Mouse (Mus musculus): ENCODE results near the gene Ncf1. TPM values are rescaled to one million over a fixed set of nuclear protein-coding genes. Genes with fewer than 3 reads are reported as not detected.

Ncf1 gene
- polyA plus RNA-seq, 1 experiment, result 2.7 TPM

DNA sequence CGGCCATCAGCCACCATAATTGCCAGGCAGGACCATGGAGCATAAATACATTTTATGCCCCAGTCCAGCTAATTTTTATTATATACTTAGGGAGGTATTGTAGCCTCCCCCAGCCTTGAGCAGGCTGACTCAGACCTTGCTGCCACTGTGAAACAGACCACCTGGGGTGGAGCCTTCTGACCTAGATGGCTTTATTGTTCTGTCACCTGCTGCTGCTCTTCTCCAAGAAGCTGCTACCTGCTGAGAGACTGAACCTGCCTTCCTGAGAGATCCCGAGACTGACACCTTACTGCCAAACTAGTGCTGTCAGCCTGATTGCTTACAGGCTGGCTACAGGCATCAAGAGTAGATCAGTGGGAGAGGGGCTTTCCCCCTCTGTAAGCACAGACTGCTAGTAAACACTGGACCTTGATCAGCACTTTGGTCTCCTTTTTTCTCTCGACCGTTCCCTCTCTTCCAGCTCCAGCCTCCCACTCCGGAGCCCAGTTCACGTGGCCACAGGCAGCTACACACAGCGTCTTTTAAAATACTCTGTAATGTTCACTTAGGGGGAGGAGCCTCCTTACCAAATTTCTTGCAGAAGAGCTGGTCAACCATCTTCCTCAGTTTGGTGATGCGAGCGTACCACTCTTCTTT is 30.7 kb upstream of the Ncf1 start:
- no peak for DNase-seq (ENCODE audit: low read depth)
- TF ChIP-seq CTCF (IDR thresholded peaks at IDR 0.05; ENCODE audit: borderline replicate concordance, extremely low read depth, insufficient read depth, insufficient read length) (no peak), POLR2A (IDR thresholded peaks at IDR 0.05; ENCODE audit: borderline replicate concordance, extremely low read depth, insufficient read depth, insufficient read length, poor library complexity, severe bottlenecking) (no peak)

DNA sequence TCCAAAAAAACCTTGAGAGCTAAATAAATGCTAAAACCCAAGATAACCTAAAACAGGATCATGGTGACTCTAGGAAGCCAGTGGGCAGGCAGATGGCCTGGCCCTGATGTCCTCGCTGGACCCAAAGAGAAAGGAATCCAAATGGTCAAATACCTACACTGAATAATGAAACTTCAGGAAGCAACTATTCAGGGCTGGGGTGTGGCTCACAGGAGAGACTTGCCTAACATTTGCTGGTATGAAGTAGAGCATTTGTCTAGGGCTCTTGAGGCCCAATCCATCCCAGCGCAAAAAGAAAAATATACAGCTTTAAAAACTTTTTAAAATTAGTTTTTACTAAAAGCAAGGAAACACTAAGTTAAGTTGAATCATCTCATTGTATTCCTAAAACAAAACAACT is 29.5 kb upstream of the Ncf1 start:
- DNase-seq (ENCODE audit: low read depth), result no peak
- TF ChIP-seq CTCF (IDR thresholded peaks at IDR 0.05; ENCODE audit: borderline replicate concordance, extremely low read depth, insufficient read depth, insufficient read length), result no peak
- TF ChIP-seq POLR2A (IDR thresholded peaks at IDR 0.05; ENCODE audit: borderline replicate concordance, extremely low read depth, insufficient read depth, insufficient read length, poor library complexity, severe bottlenecking), result no peak

DNA sequence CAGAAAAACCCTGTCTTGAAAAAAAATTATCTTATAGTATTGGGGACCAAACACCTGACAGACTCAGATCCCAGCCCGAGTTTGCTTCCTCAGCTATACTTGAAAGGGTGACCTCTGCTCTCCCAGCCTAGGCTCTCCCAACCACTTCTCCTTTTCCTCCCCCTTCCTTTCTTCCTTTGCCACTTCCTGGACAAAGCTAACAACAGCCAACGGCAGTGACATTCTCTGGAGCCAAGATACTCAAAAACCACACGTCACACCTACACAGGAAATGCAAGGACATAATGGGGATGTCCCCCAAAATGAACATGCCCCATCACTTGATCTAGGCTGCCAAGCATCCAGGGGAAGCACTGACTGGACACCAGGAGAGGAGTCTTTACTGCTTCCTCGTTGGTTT is 29.0 kb upstream of the Ncf1 start:
- TF ChIP-seq POLR2A (IDR thresholded peaks at IDR 0.05; ENCODE audit: borderline replicate concordance, extremely low read depth, insufficient read depth, insufficient read length, poor library complexity, severe bottlenecking), result no peak
- TF ChIP-seq CTCF (IDR thresholded peaks at IDR 0.05; ENCODE audit: borderline replicate concordance, extremely low read depth, insufficient read depth, insufficient read length), result no peak
- no peak for DNase-seq (ENCODE audit: low read depth)

DNA sequence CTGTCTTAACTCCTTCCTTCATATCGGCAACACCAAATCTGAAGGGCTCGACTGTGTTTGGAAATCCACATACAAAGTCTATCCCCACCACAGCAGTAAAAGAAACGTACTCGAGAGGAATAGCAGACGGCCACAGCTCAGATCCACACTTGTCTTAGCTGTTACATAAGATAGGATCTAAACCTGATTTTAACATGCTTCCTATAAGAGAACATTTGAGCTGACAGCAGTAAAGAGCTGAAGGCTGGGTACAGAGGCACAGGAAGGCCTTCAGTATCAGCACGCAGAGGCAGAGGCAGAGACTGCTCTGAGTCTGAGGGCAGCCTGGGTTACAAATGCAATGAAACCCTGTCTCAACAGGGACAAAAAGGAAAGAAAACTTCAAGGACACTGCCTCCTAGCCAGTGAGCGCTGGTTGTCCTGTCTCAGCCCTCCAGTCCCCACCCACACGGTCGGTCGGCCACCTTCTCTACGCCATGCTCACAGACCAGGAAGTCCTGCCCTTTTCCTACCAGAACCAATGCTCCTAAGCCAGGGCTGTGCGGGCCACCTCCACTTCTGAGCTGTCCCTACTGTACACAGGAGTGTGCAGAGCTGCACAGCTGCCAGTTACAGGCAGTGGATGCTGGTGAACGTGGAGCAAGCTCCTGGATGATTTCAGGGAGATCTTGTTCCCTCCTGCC is 28.1 kb upstream of the Ncf1 start:
- TF ChIP-seq CTCF (IDR thresholded peaks at IDR 0.05; ENCODE audit: borderline replicate concordance, extremely low read depth, insufficient read depth, insufficient read length) (no peak), POLR2A (IDR thresholded peaks at IDR 0.05; ENCODE audit: borderline replicate concordance, extremely low read depth, insufficient read depth, insufficient read length, poor library complexity, severe bottlenecking) (no peak)
- no peak for DNase-seq (ENCODE audit: low read depth)

DNA sequence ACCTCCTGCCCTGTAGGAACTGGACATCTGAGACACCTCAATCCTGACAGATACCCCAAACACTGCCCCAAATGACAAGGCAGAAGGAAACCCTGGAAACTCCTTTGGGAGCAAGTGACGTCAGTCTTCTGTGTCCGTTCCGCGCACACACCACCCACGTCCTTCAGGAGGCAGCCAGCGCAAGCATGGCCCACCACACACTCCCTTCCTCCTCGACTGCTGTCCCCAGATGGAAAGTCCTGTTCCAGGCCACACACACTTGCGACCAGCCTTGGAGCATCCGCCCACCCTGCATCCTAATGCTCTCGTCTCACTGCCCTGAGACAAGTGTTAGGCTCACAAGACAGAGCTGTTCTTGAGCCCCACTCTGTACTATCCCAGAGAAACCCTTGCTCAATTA is 25.9 kb upstream of the Ncf1 start:
- DNase-seq (ENCODE audit: low read depth), result no peak
- TF ChIP-seq CTCF (IDR thresholded peaks at IDR 0.05; ENCODE audit: borderline replicate concordance, extremely low read depth, insufficient read depth, insufficient read length), result no peak

DNA sequence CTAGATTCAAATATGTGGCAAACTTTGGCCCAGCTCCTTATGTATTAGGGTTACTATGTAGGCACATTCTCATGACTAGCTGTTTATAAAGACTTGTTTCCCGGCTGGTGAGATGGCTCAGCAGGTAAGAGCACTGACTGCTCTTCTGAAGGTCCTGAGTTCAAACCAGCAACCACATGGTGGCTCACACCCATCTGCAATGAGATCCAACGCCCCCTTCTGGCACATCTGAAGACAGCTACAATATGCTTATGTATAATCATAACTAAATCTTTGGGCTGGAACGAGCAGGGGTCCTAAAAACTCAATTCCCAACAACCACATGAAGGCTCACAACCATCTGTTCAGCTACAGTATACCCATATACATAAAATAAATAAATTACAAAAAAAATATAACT is 24.4 kb upstream of the Ncf1 start:
- TF ChIP-seq POLR2A (IDR thresholded peaks at IDR 0.05; ENCODE audit: borderline replicate concordance, extremely low read depth, insufficient read depth, insufficient read length, poor library complexity, severe bottlenecking), result no peak
- no peak for TF ChIP-seq CTCF (IDR thresholded peaks at IDR 0.05; ENCODE audit: borderline replicate concordance, extremely low read depth, insufficient read depth, insufficient read length)
- no peak for DNase-seq (ENCODE audit: low read depth)

DNA sequence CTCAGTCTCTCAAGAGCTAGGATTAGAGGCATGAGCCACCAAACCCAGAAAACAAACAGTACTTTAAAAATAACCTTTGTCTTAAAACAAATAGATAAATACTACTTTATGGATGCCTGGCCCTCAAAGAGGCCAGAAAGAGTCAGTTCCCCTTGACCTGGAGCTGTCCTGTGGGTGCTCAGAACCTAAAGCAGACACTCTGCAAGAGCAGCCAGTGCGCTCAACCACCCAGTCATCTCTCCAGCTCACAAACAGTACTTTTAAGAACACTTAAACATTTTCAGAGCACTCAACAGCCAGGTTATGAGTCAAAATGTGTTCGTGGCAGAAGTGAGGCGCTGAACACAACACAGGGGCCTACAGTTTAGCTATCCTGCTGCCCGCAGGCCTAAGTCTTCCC is 21.7 kb upstream of the Ncf1 start:
- TF ChIP-seq POLR2A (IDR thresholded peaks at IDR 0.05; ENCODE audit: borderline replicate concordance, extremely low read depth, insufficient read depth, insufficient read length, poor library complexity, severe bottlenecking) (no peak), CTCF (IDR thresholded peaks at IDR 0.05; ENCODE audit: borderline replicate concordance, extremely low read depth, insufficient read depth, insufficient read length) (no peak)
- no peak for DNase-seq (ENCODE audit: low read depth)

DNA sequence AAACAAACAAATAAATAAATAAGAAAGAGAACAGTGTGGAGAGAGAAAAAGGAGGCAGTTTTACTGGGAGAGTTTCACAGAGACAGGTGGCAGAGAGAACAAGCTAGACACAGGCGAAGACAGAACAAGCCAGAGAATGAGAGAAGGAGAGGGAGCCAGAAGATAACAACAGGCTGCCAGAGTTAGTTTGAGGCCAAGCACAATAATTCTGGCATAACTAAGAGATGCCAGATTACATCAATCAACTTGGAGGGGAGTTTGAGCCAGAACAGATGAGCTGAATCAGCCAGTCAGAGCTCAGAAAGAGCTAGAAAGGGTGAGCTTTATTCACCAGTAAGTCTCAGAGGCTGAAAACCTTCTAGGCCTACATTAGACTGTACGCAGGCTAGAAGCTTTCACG is 21.2 kb upstream of the Ncf1 start:
- DNase-seq (ENCODE audit: low read depth), result no peak

DNA sequence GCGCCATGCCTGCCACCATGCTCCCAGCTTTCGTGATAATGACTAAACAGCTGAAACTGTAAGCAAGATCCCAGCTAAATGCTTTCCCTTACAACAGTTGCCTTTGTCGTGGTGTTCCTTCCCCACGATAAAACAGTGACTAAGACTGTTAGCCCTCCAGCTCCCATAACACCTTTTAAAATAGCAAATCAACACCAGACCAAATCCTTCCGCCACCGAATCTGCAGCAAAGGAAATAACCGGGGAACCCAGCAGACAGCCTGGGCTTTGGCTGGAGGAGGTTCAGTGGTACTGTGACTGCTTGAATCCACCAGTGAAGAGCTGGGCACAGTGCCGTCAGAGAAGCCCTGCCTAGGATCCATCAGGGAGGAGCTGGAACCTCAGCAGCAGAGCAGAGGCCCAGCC is 19.8 kb upstream of the Ncf1 start:
- no peak for DNase-seq (ENCODE audit: low read depth)

More for the DNA sequence above, 21.2 kb upstream of the Ncf1 start:
- TF ChIP-seq POLR2A (IDR thresholded peaks at IDR 0.05; ENCODE audit: borderline replicate concordance, extremely low read depth, insufficient read depth, insufficient read length, poor library complexity, severe bottlenecking), result no peak
- TF ChIP-seq CTCF (IDR thresholded peaks at IDR 0.05; ENCODE audit: borderline replicate concordance, extremely low read depth, insufficient read depth, insufficient read length), result no peak

DNA sequence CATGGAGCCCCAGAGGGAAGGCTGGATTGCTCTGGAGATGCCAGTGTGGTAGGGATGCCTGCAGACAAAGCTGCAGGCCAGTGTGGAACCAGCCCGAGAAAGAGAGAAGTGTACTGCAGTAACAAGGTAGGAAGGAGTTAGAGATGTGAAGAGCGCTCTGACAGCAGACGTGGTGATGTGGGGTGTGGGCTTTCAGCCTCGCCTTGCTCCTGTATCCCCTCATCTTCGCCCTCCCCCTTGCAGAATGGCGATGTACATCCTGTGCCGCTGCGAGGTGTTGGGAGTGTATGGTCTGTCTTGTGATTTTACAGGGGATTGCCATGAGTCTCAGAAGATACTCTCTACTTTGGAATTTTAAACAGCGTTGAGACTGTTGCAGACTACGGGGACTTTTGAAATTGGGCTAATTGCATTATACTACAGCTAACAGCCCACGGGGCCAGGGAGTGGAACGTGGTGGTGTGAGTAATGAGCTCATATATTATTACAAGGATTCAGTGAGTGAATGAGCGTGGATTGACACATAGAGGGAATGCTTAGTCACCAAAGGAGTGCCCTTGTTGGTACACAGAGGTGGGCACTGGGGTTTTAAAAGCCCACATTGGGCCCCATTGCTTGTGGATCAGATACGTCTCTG is 19.3 kb upstream of the Ncf1 start:
- DNase-seq (ENCODE audit: low read depth), result no peak
- TF ChIP-seq CTCF (IDR thresholded peaks at IDR 0.05; ENCODE audit: borderline replicate concordance, extremely low read depth, insufficient read depth, insufficient read length) (no peak), POLR2A (IDR thresholded peaks at IDR 0.05; ENCODE audit: borderline replicate concordance, extremely low read depth, insufficient read depth, insufficient read length, poor library complexity, severe bottlenecking) (no peak)

More for the DNA sequence above, 19.8 kb upstream of the Ncf1 start:
- TF ChIP-seq CTCF (IDR thresholded peaks at IDR 0.05; ENCODE audit: borderline replicate concordance, extremely low read depth, insufficient read depth, insufficient read length) (no peak), POLR2A (IDR thresholded peaks at IDR 0.05; ENCODE audit: borderline replicate concordance, extremely low read depth, insufficient read depth, insufficient read length, poor library complexity, severe bottlenecking) (no peak)

DNA sequence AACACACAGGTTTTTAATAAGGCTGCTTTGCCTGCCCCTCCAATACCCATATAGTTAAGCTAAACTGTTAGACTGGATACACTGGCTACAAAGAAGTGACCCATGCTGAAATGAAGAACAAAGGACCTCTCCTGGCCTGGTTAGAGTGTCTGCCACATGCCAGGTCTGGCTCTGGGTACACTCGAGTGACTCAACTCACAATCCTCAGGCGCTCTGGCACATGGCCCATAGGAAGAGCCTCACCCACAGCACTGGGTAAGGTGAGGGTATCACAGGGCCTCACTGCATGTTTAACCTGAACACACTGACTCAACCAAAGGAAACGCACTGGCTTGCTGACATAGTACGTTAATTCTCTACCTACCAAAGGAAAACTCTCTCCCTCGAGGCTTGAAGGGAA is 16.7 kb upstream of the Ncf1 start:
- DNase-seq (ENCODE audit: low read depth), result no peak
- TF ChIP-seq CTCF (IDR thresholded peaks at IDR 0.05; ENCODE audit: borderline replicate concordance, extremely low read depth, insufficient read depth, insufficient read length) (no peak), POLR2A (IDR thresholded peaks at IDR 0.05; ENCODE audit: borderline replicate concordance, extremely low read depth, insufficient read depth, insufficient read length, poor library complexity, severe bottlenecking) (no peak)

DNA sequence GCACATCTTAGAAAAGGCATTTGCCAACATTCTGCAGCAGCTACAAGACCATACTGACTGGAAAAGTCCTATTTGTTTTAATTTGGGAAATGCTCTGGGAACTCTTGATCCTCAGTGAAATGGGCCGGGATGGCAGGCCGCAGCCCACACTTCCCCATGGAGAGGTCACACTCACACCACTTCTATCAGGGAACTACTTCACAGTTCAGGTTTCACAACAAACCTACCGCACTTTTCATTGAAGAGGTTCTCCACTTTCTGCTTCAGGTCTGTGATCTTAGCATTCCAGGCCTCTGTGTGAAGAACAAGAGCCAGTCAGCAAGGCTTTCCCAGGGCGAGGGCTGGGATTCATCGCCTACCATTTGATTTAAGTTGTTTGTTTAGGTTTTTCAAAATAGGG is 15.5 kb upstream of the Ncf1 start:
- TF ChIP-seq POLR2A (IDR thresholded peaks at IDR 0.05; ENCODE audit: borderline replicate concordance, extremely low read depth, insufficient read depth, insufficient read length, poor library complexity, severe bottlenecking) (no peak), CTCF (IDR thresholded peaks at IDR 0.05; ENCODE audit: borderline replicate concordance, extremely low read depth, insufficient read depth, insufficient read length) (no peak)
- no peak for DNase-seq (ENCODE audit: low read depth)
